Mouse (Mus musculus): Measurements from ENCODE around the gene Rft1.

The Rft1 gene

GRCm38 (mm10) chr14:30653943-30654659 lies at the start of gene Rft1:
TSS of gene Rft1 (plus strand) at chr14:30654360.
- DNase-seq: peak; percentile 99 to 100

GRCm38 (mm10) chr14:30606817-30607216 lies 47.3 kb upstream of the Rft1 start:
- no peak for DNase-seq

GRCm38 (mm10) chr14:30607696-30608095 lies 46.5 kb upstream of the Rft1 start:
- DNase-seq: no peak

- DNase-seq: peak; percentile 51
These were observed 46.0 kb upstream of the Rft1 start for GRCm38 (mm10) chr14:30608176-30608575.

- no peak for DNase-seq
These were observed 44.7 kb upstream of the Rft1 start for GRCm38 (mm10) chr14:30609499-30609898.

- no peak for DNase-seq
These were observed 43.9 kb upstream of the Rft1 start for GRCm38 (mm10) chr14:30610304-30610703.

- DNase-seq: no peak
These were observed 43.2 kb upstream of the Rft1 start for GRCm38 (mm10) chr14:30610940-30611339.

- peak; percentile 89 to 94 for DNase-seq
These were observed 41.6 kb upstream of the Rft1 start for GRCm38 (mm10) chr14:30612523-30612922.

GRCm38 (mm10) chr14:30612962-30613715 lies 41.0 kb upstream of the Rft1 start:
- DNase-seq: no peak

GRCm38 (mm10) chr14:30616751-30617150 lies 37.4 kb upstream of the Rft1 start:
- DNase-seq: no peak

- no peak for DNase-seq
These were observed 35.3 kb upstream of the Rft1 start for GRCm38 (mm10) chr14:30618746-30619275.

- DNase-seq: peak; percentile 42 to 48
These were observed 34.1 kb upstream of the Rft1 start for GRCm38 (mm10) chr14:30619982-30620578.

- DNase-seq: peak; percentile 35 to 49
These were observed 32.0 kb upstream of the Rft1 start for GRCm38 (mm10) chr14:30622130-30622529.

- no peak for DNase-seq
These were observed 31.6 kb upstream of the Rft1 start for GRCm38 (mm10) chr14:30622556-30622955.

GRCm38 (mm10) chr14:30624277-30624721 lies 29.9 kb upstream of the Rft1 start:
- DNase-seq: peak in 1 of 2 experiments; percentile 23

- peak; percentile 40 to 47 for DNase-seq
These were observed 28.9 kb upstream of the Rft1 start for GRCm38 (mm10) chr14:30625131-30625807.

- peak; percentile 76 to 85 for DNase-seq
These were observed 28.1 kb upstream of the Rft1 start, which contains the start of gene Prkcd for GRCm38 (mm10) chr14:30625856-30626726. TSS of gene Prkcd (minus strand) at chr14:30626210.

GRCm38 (mm10) chr14:30626756-30627742 lies 27.1 kb upstream of the Rft1 start:
- DNase-seq: no peak

- no peak for DNase-seq
These were observed 25.9 kb upstream of the Rft1 start for GRCm38 (mm10) chr14:30628235-30628634.

GRCm38 (mm10) chr14:30629839-30630238 lies 24.3 kb upstream of the Rft1 start:
- no peak for DNase-seq
